Mouse (Mus musculus) liver, embryonic 11.5 days (tissue): Measurements from ENCODE around the gene Grrp1. TPM values are rescaled to one million over a fixed set of nuclear protein-coding genes. Genes with fewer than 3 reads are reported as not detected.

ENCODE experiments used
- ATAC-seq: fragments of 200-750 bp; cut with Nextera tagmentation; replicated peaks from 2 replicates; pipeline ENCODE4 v1.8.0; 2017; ENCODE audit warnings: moderate number of reproducible peaks, mild to moderate bottlenecking, moderate TSS enrichment, moderate library complexity; ENCODE audit not compliant: low FRiP score
- DNase-seq: peaks from one replicate; pipeline ENCODE4 v3.0.0-alpha.2; 2017; ENCODE audit warnings: low spot score
- H3K27ac ChIP-seq: fragments of 300-500 bp; sonication (generic); 2 replicates; pipeline ENCODE4 v1.5.1; 2014; ENCODE audit warnings: mild to moderate bottlenecking, low read depth, low read length, control low read depth
- H3K27me3 ChIP-seq: fragments of 300-500 bp; sonication (generic); replicated peaks from 2 replicates; pipeline ENCODE4 v1.6.1; 2014; ENCODE audit warnings: low read length, mixed read lengths; ENCODE audit not compliant: control insufficient read depth, insufficient read depth
- H3K36me3 ChIP-seq: fragments of 300-500 bp; sonication (generic); 2 replicates; pipeline ENCODE4 v1.6.1; 2014; ENCODE audit warnings: mild to moderate bottlenecking, low read length, moderate library complexity, mixed read lengths; ENCODE audit not compliant: control insufficient read depth, insufficient read depth
- H3K4me1 ChIP-seq: fragments of 300-500 bp; sonication (generic); replicated peaks from 2 replicates; pipeline ENCODE4 v1.6.1; 2014; ENCODE audit warnings: low read length, mixed read lengths; ENCODE audit not compliant: control insufficient read depth, insufficient read depth
- H3K4me2 ChIP-seq: fragments of 300-500 bp; sonication (generic); 2 replicates; pipeline ENCODE4 v1.6.1; 2014; ENCODE audit warnings: mild to moderate bottlenecking, control low read depth, moderate library complexity
- H3K4me3 ChIP-seq: fragments of 300-500 bp; sonication (generic); 2 replicates; pipeline ENCODE4 v1.5.1; 2014; ENCODE audit warnings: low read depth, low read length, control low read depth
- H3K9ac ChIP-seq: fragments of 300-500 bp; sonication (generic); 2 replicates; pipeline ENCODE4 v1.6.1; 2014; ENCODE audit warnings: low read depth, low read length, control low read depth
- H3K9me3 ChIP-seq: fragments of 300-500 bp; sonication (generic); 2 replicates; pipeline ENCODE4 v1.6.1; 2016; ENCODE audit warnings: low read length, inconsistent platforms, mixed read lengths; ENCODE audit not compliant: control insufficient read depth
- WGBS: fragments of 180-500 bp; shearing (Covaris S2); extraction: QIAGEN DNeasy Blood & Tissue Kit; methylation state at CpG from one replicate; pipeline ENCODE4 v1.1.7; 2014; 5-methylcytosine and 5-hydroxymethylcytosine counted together
- polyA plus RNA-seq: library from polyadenylated mRNA; unstranded; fragments of >200 nt; fragmentation: Nextera tagmentation; extraction: Ambion mirVana; gene quantifications from 2 replicates; pipeline ENCODE4 v1.2.1, GENCODE M21; 2014

Gene Grrp1
- polyA plus RNA-seq, 1 experiment from 2014 or later: 3.8 TPM

GRCm38 (mm10) chr4:134251241-134252130 lies 2.4 kb downstream of the Grrp1 start:
- DNase-seq: peak; percentile 69
- Histone ChIP-seq H3K27me3 (peaks cover 87% of the 10 kb centered on the region), H3K9me3 (no peaks in the 10 kb centered on the region), H3K9ac (peak overlapping the region; percentile 57), H3K4me2 (peak overlapping the region; percentile 89), H3K4me1 (peaks cover 48% of the 10 kb centered on the region), H3K4me3 (peak overlapping the region; percentile 53), H3K36me3 (no peaks in the 10 kb centered on the region), H3K27ac (no peak overlapping the region; the same call in 1 of the 2 replicates)
- ATAC-seq: peak; percentile 47; the same call in 1 of the 2 replicates
- WGBS: under 1% methylated on average over 88 of the region's 91 CpGs

GRCm38 (mm10) chr4:134250930-134251240 lies 3.0 kb downstream of the Grrp1 start:
- H3K9me3 ChIP-seq: no peaks in the 10 kb centered on the region
- 20% methylated on average over 10 of the region's 10 CpGs for WGBS
- H3K9ac ChIP-seq: peak overlapping the region; percentile 57; the same call in 1 of the 2 replicates
- H3K27me3 ChIP-seq: peaks cover 92% of the 10 kb centered on the region
- ATAC-seq (no peak), DNase-seq (no peak)
- H3K4me3 ChIP-seq: peak overlapping the region; percentile 53
- H3K4me1 ChIP-seq: peaks cover 42% of the 10 kb centered on the region
- H3K4me2 ChIP-seq: peak overlapping the region; percentile 89
- H3K36me3 ChIP-seq: no peaks in the 10 kb centered on the region
- no peak overlapping the region for H3K27ac ChIP-seq

- H3K27me3 ChIP-seq: peaks cover 92% of the 10 kb centered on the region
- H3K4me2 ChIP-seq: peak overlapping the region; percentile 89
- WGBS: 14% methylated on average over 27 of the region's 27 CpGs
- H3K4me3 ChIP-seq: peak overlapping the region; percentile 53
- peak overlapping the region; percentile 56 for H3K9ac ChIP-seq
- DNase-seq (peak; percentile 55), ATAC-seq (no peak)
- H3K36me3 ChIP-seq: no peaks in the 10 kb centered on the region
- H3K9me3 ChIP-seq: no peaks in the 10 kb centered on the region
- H3K4me1 ChIP-seq: peaks cover 43% of the 10 kb centered on the region
- H3K27ac ChIP-seq: no peak overlapping the region
Measured at GRCm38 (mm10) chr4:134250116-134250929, 3.6 kb downstream of the Grrp1 start.

- Histone ChIP-seq H3K9ac (peak overlapping the region; percentile 56), H3K27me3 (peaks cover 86% of the 10 kb centered on the region), H3K27ac (no peak overlapping the region), H3K4me2 (peak overlapping the region; percentile 73), H3K4me1 (peaks cover 41% of the 10 kb centered on the region), H3K36me3 (no peaks in the 10 kb centered on the region), H3K4me3 (peak overlapping the region; percentile 46), H3K9me3 (no peaks in the 10 kb centered on the region)
- DNase-seq (peak; percentile 78), ATAC-seq (peak; percentile 32)
- WGBS: 2% methylated on average over 30 of the region's 30 CpGs
Measured at GRCm38 (mm10) chr4:134249651-134250050, 4.3 kb downstream of the Grrp1 start.

- Histone ChIP-seq H3K9ac (0 out of 2 replicates have a peak within 1 kb of the TSS, but pooled peaks have one; percentile 12), H3K9me3 (no peaks in the 10 kb centered on the region), H3K36me3 (no peaks in the 10 kb centered on the region), H3K4me3 (peak within 1 kb of the TSS; percentile 85), H3K4me1 (peaks cover 35% of the 10 kb centered on the region), H3K27ac (no peak within 1 kb of the TSS), H3K4me2 (peak within 1 kb of the TSS; percentile 69), H3K27me3 (peaks cover 57% of the 10 kb centered on the region)
- WGBS: 71% methylated on average over 7 of the region's 7 CpGs
- DNase-seq: no peak
- no peak for ATAC-seq
Measured at GRCm38 (mm10) chr4:134246719-134247258, 7.1 kb downstream of the Grrp1 start, which contains the start of gene Gm30191. Gene Gm30191, plus strand, starts transcription at chr4:134246935.

GRCm38 (mm10) chr4:134246256-134246655 lies 7.7 kb downstream of the Grrp1 start:
- peaks cover 29% of the 10 kb centered on the region for H3K4me1 ChIP-seq
- no peak overlapping the region for H3K4me2 ChIP-seq
- H3K4me3 ChIP-seq: no peak overlapping the region
- DNase-seq (no peak), ATAC-seq (no peak)
- no peak overlapping the region for H3K9ac ChIP-seq
- 63% methylated on average over 4 of the region's 4 CpGs for WGBS
- no peaks in the 10 kb centered on the region for H3K36me3 ChIP-seq
- H3K27me3 ChIP-seq: peaks cover 52% of the 10 kb centered on the region
- H3K27ac ChIP-seq: no peak overlapping the region
- H3K9me3 ChIP-seq: no peaks in the 10 kb centered on the region

DNA sequence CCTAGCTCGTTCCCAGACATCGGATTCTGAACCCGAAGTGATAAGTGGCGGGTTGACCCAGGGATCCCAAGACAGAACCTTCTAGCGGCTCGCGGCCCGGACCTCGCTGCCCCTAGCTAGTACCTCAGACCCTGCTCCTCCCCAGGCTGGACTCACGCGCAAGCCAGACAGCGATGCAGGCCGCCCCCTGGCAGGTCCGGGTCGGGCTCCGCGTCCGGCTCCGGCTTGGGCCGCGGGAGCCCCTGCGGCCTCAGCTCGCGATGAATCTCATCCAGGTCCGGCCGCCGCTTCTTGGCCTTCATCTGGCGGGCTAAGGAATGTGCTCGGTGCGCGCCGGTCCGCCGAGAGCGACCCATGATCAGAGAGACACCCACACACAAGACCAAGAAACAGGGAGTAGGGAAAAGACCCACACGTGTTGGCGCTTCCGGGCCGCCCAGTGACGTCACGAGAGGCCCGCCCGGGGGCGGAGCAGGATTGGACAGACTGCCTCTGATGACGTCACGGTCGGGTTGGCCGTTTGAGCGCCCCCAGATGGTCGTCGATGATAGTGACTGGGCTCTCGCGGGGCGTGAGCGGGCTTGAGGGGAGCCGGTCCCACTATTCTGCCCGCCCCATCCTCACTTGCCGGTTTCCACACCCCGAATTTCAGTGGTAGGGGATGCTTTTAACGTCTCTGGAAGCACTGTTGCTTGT lies 8.6 kb downstream of the Grrp1 start, which contains the start of gene Zfp593:
TSS of gene Zfp593 (minus strand) at position 445 of the 696 bp plus-strand sequence.
- under 1% methylated on average over 60 of the region's 60 CpGs for WGBS
- peak; percentile 75 for ATAC-seq
- Histone ChIP-seq H3K9ac (peak within 1 kb of the TSS; percentile 85), H3K4me1 (peaks cover 22% of the 10 kb centered on the region), H3K27ac (no peak within 1 kb of the TSS), H3K9me3 (no peaks in the 10 kb centered on the region), H3K27me3 (peaks cover 42% of the 10 kb centered on the region), H3K4me2 (peak within 1 kb of the TSS; percentile 69), H3K36me3 (no peaks in the 10 kb centered on the region), H3K4me3 (peak within 1 kb of the TSS; percentile 85)
- peak; percentile 96 for DNase-seq
